Mouse (Mus musculus) frontal cortex, adult (tissue): Measurements from ENCODE around the gene Apopt1.
A peak's percentile ranks its signal among the peaks of the same experiment; 100 is the strongest.
"Not testable (repeated sequence)": the region's sequence is repeated elsewhere in the genome, so short reads cannot be mapped to it uniquely, and the experiment has no call there.

Source experiments
- ATAC-seq: cut with Nextera tagmentation; 2 replicates; pipeline ENCODE4 v1.9.2; 2017; ENCODE audit warnings: mild to moderate bottlenecking, moderate library complexity, mixed read lengths; ENCODE audit not compliant: low TSS enrichment

Apopt1 gene

GRCm38 (mm10) chr12:111705186-111705973 is 7.7 kb upstream of the Apopt1 start:
- 0 out of 2 replicates have a peak, but pooled peaks have one; percentile 1 for ATAC-seq

GRCm38 (mm10) chr12:111708181-111708580 is 4.9 kb upstream of the Apopt1 start:
- ATAC-seq, result no peak

GRCm38 (mm10) chr12:111710091-111710490 is 3.0 kb upstream of the Apopt1 start:
- no peak for ATAC-seq

- no peak for ATAC-seq
Observed at GRCm38 (mm10) chr12:111712476-111712875, 585 bp upstream of the Apopt1 start.

GRCm38 (mm10) chr12:111713880-111714279 is 819 bp downstream of the Apopt1 start:
- ATAC-seq, result not testable (repeated sequence)

- no peak for ATAC-seq
Observed at GRCm38 (mm10) chr12:111716505-111716904, 3.4 kb downstream of the Apopt1 start.

- ATAC-seq, result peak; percentile 73
Observed at GRCm38 (mm10) chr12:111718656-111719055, 5.6 kb downstream of the Apopt1 start.

GRCm38 (mm10) chr12:111720222-111720621 is 7.2 kb downstream of the Apopt1 start:
- no peak for ATAC-seq

GRCm38 (mm10) chr12:111722654-111723053 is 9.6 kb downstream of the Apopt1 start:
- ATAC-seq, result no peak

- ATAC-seq, result no peak
Observed at GRCm38 (mm10) chr12:111724638-111725337, 11.7 kb downstream of the Apopt1 start.

- peak; percentile 69 for ATAC-seq
Observed at GRCm38 (mm10) chr12:111725338-111726121, 12.5 kb downstream of the Apopt1 start.

GRCm38 (mm10) chr12:111726122-111726463 is 13.0 kb downstream of the Apopt1 start:
- ATAC-seq, result peak; percentile 86

- no peak for ATAC-seq
Observed at GRCm38 (mm10) chr12:111727956-111728355, 14.9 kb downstream of the Apopt1 start.

- ATAC-seq, result peak; percentile 88
Observed at GRCm38 (mm10) chr12:111731822-111732807, 19.1 kb downstream of the Apopt1 start.

GRCm38 (mm10) chr12:111732921-111733320 is 19.9 kb downstream of the Apopt1 start:
- ATAC-seq, result peak; percentile 35

- no peak for ATAC-seq
Observed at GRCm38 (mm10) chr12:111734912-111735311, 21.9 kb downstream of the Apopt1 start.

- not testable (repeated sequence) for ATAC-seq
Observed at GRCm38 (mm10) chr12:111736676-111737075, 23.6 kb downstream of the Apopt1 start.

GRCm38 (mm10) chr12:111737370-111737769 is 24.3 kb downstream of the Apopt1 start:
- no peak for ATAC-seq

- peak; percentile 82; the same call in 1 of the 2 replicates for ATAC-seq
Observed at GRCm38 (mm10) chr12:111738754-111739153, 25.7 kb downstream of the Apopt1 start.

- ATAC-seq, result no peak
Observed at GRCm38 (mm10) chr12:111741338-111741737, 28.3 kb downstream of the Apopt1 start.

GRCm38 (mm10) chr12:111743419-111743818 is 30.4 kb downstream of the Apopt1 start:
- no peak for ATAC-seq
